Mouse (Mus musculus): ENCODE results near the gene Ssxb6. TPM values are rescaled to one million over a fixed set of nuclear protein-coding genes. Genes with fewer than 3 reads are reported as not detected.
"Not testable (repeated sequence)": the region's sequence is repeated elsewhere in the genome, so short reads cannot be mapped to it uniquely, and the experiment has no call there.

Gene Ssxb6
- not detected for total RNA-seq (2022)

DNA sequence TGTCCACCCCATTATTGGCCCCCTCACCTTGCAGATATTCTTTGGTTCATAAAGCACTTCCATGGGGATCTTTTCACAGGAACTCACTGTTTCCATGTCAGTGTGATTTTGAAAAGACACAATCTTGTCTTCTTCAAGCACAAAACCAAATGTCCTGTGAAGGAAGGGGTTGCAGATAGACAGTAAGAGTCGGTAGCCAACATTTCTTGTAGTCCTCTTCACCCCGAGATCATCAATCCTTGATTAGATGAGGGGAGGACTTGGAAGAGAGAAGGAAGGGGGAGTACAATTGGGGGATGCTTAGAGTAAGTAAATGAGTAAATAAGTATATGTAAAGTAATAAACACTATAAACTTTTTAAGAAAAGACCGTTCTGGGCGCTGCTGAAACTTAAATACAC, at the start of gene Ssxb6:
Gene Ssxb6 (minus strand): TSS at position 101 of the 400 bp plus-strand sequence.
- not testable (repeated sequence) for DNase-seq (ENCODE audit: low spot score in 2 of 2)

GRCm38 (mm10) chrX:8591716-8592115, 43.7 kb upstream of the Ssxb6 start, which contains the start of gene Ssxb3:
Gene Ssxb3 (minus strand): TSS chrX:8591816.
- DNase-seq (ENCODE audit: low spot score in 2 of 2) = not testable (repeated sequence)

GRCm38 (mm10) chrX:8524854-8525253, 23.2 kb downstream of the Ssxb6 start, which contains the start of gene Gm14459:
Gene Gm14459 (minus strand): TSS chrX:8524954.
- DNase-seq (ENCODE audit: low spot score in 2 of 2) = no peak

Other genes with a start within 250 kb of the Ssxb6 start
- not detected for gene Ssxb10, start 220.8 kb downstream of the Ssxb6 start, total RNA-seq (2022)
- gene Ssxb9, start 181.3 kb downstream of the Ssxb6 start, total RNA-seq (2022) = not detected
- gene Ssxb1, start 134.9 kb downstream of the Ssxb6 start, total RNA-seq (2022) = not detected
- gene Ssxb2, start 86.5 kb downstream of the Ssxb6 start, total RNA-seq (2022) = not detected
- gene Gm14459, start 23.3 kb downstream of the Ssxb6 start, total RNA-seq (2022) = not detected
- gene Ssxb3, start 43.6 kb upstream of the Ssxb6 start, total RNA-seq (2022) = not detected
- gene Ssxb8, start 142.6 kb upstream of the Ssxb6 start, total RNA-seq (2022) = not detected
- not detected for gene Ssx9, start 200.2 kb upstream of the Ssxb6 start, total RNA-seq (2022)

Measured in left cerebral cortex, adult 8-10 months (tissue).